Mouse (Mus musculus): Measurements from ENCODE around the gene Isy1.

- no peak for TF ChIP-seq POLR2A (IDR thresholded peaks at IDR 0.05; ENCODE audit: low read depth, low read length)
- no peak for TF ChIP-seq CTCF (IDR thresholded peaks at IDR 0.05; ENCODE audit: extremely low read depth, insufficient read length, insufficient replicate concordance, low read depth, low read length)
Measured at GRCm38 (mm10) chr6:87796251-87796880, 42.2 kb downstream of the Isy1 start.
